Mouse (Mus musculus) G1E (cell line): ENCODE measurements around the gene Commd1. TPM values are rescaled to one million over a fixed set of nuclear protein-coding genes. Genes with fewer than 3 reads are reported as not detected.

Experiments
- ATAC-seq: 2 replicates; pipeline ENCODE4 v1.8.0; 2016; ENCODE audit warnings: mild to moderate bottlenecking; ENCODE audit not compliant: insufficient number of reproducible peaks, poor library complexity, low FRiP score, severe bottlenecking; ENCODE audit errors: extremely low read depth
- DNase-seq: peaks from one replicate; pipeline ENCODE4 v3.0.0; 2012; ENCODE audit warnings: low spot score
- H3K27me3 ChIP-seq: 2 replicates; pipeline ENCODE4 v1.6.1; 2012; ENCODE audit warnings: mild to moderate bottlenecking, low read length, inconsistent platforms; ENCODE audit not compliant: insufficient read depth
- H3K36me3 ChIP-seq: replicated peaks from 2 replicates; pipeline ENCODE3; 2012; ENCODE audit warnings: mild to moderate bottlenecking, inconsistent platforms
- H3K4me1 ChIP-seq: 2 replicates; pipeline ENCODE4 v1.6.1; 2012; ENCODE audit warnings: low read depth, low read length, inconsistent platforms, mixed read lengths; ENCODE audit not compliant: insufficient read depth
- H3K4me3 ChIP-seq: 2 replicates; pipeline ENCODE4 v1.5.1; 2012; ENCODE audit warnings: low read depth, mild to moderate bottlenecking, inconsistent platforms, low read length, moderate library complexity, mixed read lengths
- H3K9me3 ChIP-seq: replicated peaks from 2 replicates; pipeline ENCODE4 v1.6.1; 2012; ENCODE audit warnings: inconsistent platforms
- CTCF ChIP-seq: IDR thresholded peaks from 2 replicates; pipeline ENCODE4 v1.5.1; 2012; ENCODE audit warnings: low read depth, low read length, inconsistent platforms, mixed read lengths
- GATA1 ChIP-seq: IDR thresholded peaks from 2 replicates; pipeline ENCODE4 v1.6.1; 2012; ENCODE audit warnings: borderline replicate concordance, low read length, inconsistent platforms, mixed read lengths
- GATA2 ChIP-seq: IDR thresholded peaks from 2 replicates; pipeline ENCODE4 v1.6.1; 2012; ENCODE audit warnings: low read depth, low read length, inconsistent platforms, borderline replicate concordance
- POLR2AphosphoS5 ChIP-seq: IDR thresholded peaks from 2 replicates; pipeline ENCODE4 v1.6.1; 2012; ENCODE audit warnings: low read depth, low read length, inconsistent platforms; ENCODE audit not compliant: insufficient replicate concordance
- TAL1 ChIP-seq: conservative IDR thresholded peaks from 2 replicates; pipeline ENCODE4 v1.6.1; 2012; ENCODE audit warnings: low read depth, low read length, inconsistent platforms, mixed read lengths
- polyA plus RNA-seq: library from polyadenylated mRNA; stranded (reverse); fragments of >175 nt; gene quantifications from 2 replicates; pipeline ENCODE4 v1.2.3, GENCODE M21; 2012
- total RNA-seq, 2 experiments: library from RNA; stranded (forward) in 1 of 2; stranded (reverse) in 1 of 2; fragments of 200-1000 nt in 1 of 2; fragments of >200 nt in 1 of 2; fragmentation: Nextera tagmentation in 1 of 2; gene quantifications; 2 replicates each; pipeline ENCODE4 v1.2.3; 2014 to 2017

Gene Commd1
- total and polyA plus RNA-seq, 3 experiments = 34.1 to 93.9 (median 74.4) TPM

DNA sequence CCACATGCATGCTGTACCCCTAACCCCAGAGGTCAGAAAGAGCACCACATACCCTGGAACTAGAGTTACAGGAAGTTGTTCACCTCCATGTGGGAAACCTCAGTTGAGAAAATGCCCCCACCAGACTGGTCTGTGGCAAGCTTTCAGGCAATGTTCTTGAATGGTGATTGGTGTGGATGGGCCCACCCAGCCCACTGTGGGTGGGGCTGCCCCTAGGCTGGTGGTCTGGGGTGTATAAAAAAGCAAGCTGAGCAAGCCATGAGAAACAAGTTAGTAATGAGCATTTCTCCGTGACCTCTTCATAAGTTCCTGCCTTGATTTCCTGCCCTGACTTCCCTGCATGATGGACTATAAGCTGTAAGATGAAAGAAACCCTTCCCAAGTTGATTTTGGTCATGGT lies 20.1 kb downstream of the Commd1 start:
- peaks cover 4% of the 10 kb centered on the region for H3K4me1 ChIP-seq
- TF ChIP-seq GATA1 (no peak), POLR2AphosphoS5 (no peak)
- ATAC-seq (no peak), DNase-seq (no peak)
- no peak overlapping the region for H3K4me3 ChIP-seq
- no peaks in the 10 kb centered on the region for H3K27me3 ChIP-seq
- H3K36me3 ChIP-seq = peaks cover 25% of the 10 kb centered on the region
- H3K9me3 ChIP-seq = no peaks in the 10 kb centered on the region

DNA sequence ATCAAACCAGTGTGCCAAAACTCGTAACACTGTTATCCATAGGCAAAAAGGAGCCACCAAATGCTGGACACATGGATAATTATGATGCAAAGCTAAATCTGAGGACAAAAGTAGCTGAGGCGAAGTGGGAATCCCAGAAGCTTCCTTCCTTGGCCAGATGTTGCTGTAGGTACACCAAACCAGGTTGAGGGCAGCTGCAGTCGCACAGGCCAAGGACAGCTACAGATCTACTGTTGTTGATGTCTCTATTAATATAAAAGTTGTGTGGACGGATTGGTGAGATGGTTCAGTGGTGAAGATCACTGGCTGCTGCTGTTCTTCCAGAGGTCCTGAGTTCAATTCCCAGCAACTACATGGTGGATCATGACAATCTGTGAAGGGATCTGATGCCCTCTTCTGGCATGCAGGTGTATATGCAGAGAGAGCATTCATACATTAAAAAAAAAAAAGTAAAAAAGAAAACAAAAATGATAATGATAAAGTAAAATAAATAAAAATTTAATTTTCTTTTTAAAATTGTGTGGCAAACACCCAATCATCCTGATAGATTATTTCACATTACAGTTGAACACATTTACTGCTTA lies 24.3 kb downstream of the Commd1 start:
- DNase-seq (no peak), ATAC-seq (no peak)
- Histone ChIP-seq H3K4me1 (peaks cover 6% of the 10 kb centered on the region), H3K4me3 (no peak overlapping the region), H3K36me3 (peaks cover 43% of the 10 kb centered on the region), H3K27me3 (no peaks in the 10 kb centered on the region), H3K9me3 (no peaks in the 10 kb centered on the region)
- TF ChIP-seq TAL1 = no peak
- no peak for TF ChIP-seq GATA1
- no peak for TF ChIP-seq CTCF
- TF ChIP-seq POLR2AphosphoS5 = no peak
- no peak for TF ChIP-seq GATA2

- Histone ChIP-seq H3K4me1 (peaks cover 6% of the 10 kb centered on the region), H3K36me3 (peaks cover 49% of the 10 kb centered on the region), H3K27me3 (no peaks in the 10 kb centered on the region), H3K9me3 (no peaks in the 10 kb centered on the region), H3K4me3 (no peak overlapping the region)
- DNase-seq (peak; percentile 23), ATAC-seq (peak; percentile 83)
- no peak for TF ChIP-seq GATA2
- no peak for TF ChIP-seq TAL1
- TF ChIP-seq GATA1 = no peak
Observed at GRCm38 (mm10) chr11:22956830-22957229, 25.4 kb downstream of the Commd1 start.

- TF ChIP-seq TAL1 (no peak), GATA2 (no peak), POLR2AphosphoS5 (no peak), GATA1 (no peak), CTCF (no peak)
- Histone ChIP-seq H3K36me3 (peaks cover 52% of the 10 kb centered on the region), H3K4me1 (peaks cover 6% of the 10 kb centered on the region), H3K27me3 (no peaks in the 10 kb centered on the region), H3K9me3 (no peaks in the 10 kb centered on the region), H3K4me3 (no peak overlapping the region)
- no peak for DNase-seq
- no peak for ATAC-seq
Observed at GRCm38 (mm10) chr11:22956346-22956745, 25.8 kb downstream of the Commd1 start.

GRCm38 (mm10) chr11:22952668-22953067 lies 29.5 kb downstream of the Commd1 start:
- ATAC-seq = no peak
- TF ChIP-seq GATA1 (no peak), CTCF (no peak), TAL1 (no peak), POLR2AphosphoS5 (no peak), GATA2 (no peak)
- H3K27me3 ChIP-seq = no peaks in the 10 kb centered on the region
- H3K4me3 ChIP-seq = no peak overlapping the region
- DNase-seq = no peak
- peaks cover 55% of the 10 kb centered on the region for H3K36me3 ChIP-seq
- H3K4me1 ChIP-seq = peaks cover 13% of the 10 kb centered on the region
- H3K9me3 ChIP-seq = no peaks in the 10 kb centered on the region

DNA sequence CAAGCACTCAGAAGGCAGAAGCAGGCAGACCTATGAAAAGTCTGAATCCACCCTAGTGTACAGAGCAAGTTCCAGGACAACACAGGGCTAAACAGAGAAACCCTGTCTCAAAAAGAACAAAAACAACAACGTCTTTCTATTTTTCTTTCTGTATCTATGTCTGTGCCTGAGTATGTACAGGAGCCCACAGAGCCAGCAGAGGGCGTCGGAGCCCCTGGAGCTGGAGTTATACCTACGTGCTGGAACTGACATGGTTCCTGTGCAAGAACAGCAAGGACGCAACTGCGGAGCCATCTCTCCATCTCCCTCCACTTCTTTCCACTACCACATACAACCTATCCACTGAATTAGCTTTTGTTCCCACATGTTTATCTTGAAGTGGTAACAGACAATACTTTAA lies 32.1 kb downstream of the Commd1 start:
- Histone ChIP-seq H3K36me3 (peaks cover 37% of the 10 kb centered on the region), H3K4me3 (no peak overlapping the region), H3K9me3 (no peaks in the 10 kb centered on the region), H3K4me1 (peaks cover 7% of the 10 kb centered on the region), H3K27me3 (no peaks in the 10 kb centered on the region)
- TF ChIP-seq GATA1 (no peak), POLR2AphosphoS5 (no peak), TAL1 (no peak), CTCF (no peak), GATA2 (no peak)
- no peak for ATAC-seq
- no peak for DNase-seq

DNA sequence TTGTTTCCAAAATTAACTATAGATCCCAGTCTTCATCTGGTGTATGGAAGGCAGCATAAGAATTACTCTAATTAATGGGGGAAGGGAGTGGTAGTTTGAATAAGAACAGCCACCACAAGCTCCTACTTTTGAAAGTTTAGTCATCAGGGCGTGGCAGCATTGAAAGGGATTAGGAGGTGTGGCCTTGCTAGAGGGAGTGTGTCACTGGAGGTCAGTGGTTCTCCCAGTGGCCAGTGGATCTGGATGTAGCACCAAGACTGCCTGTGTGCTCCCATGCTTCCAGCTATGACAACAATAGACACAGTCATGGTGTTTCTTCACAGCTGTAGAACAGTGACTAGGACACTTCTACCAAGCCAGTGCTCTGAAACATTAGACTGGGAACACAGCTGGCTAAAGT lies 33.1 kb downstream of the Commd1 start:
- TF ChIP-seq GATA1 (no peak), POLR2AphosphoS5 (no peak), CTCF (no peak), TAL1 (no peak), GATA2 (no peak)
- no peak overlapping the region for H3K4me3 ChIP-seq
- no peaks in the 10 kb centered on the region for H3K27me3 ChIP-seq
- no peaks in the 10 kb centered on the region for H3K9me3 ChIP-seq
- no peak for DNase-seq
- peaks cover 34% of the 10 kb centered on the region for H3K36me3 ChIP-seq
- peaks cover 7% of the 10 kb centered on the region for H3K4me1 ChIP-seq
- no peak for ATAC-seq
